Mouse (Mus musculus): ENCODE measurements at regions not wholly inside any gene's neighbourhood (a gene's known extent, or its start where the extent isn't known, plus 50 kb on each side); places are given as distances from the start of the nearest gene placed in this dataset.

- 69% methylated on average over 2 of the region's 2 CpGs for WGBS
- ATAC-seq (ENCODE audit: low read depth) (no peak), DNase-seq (ENCODE audit: low spot score) (no peak)
- no peaks in the 10 kb centered on the region for H3K9me3 ChIP-seq (ENCODE audit: control insufficient read depth, low read length)
- H3K4me3 ChIP-seq (ENCODE audit: low read depth, low read length): no peak overlapping the region
- H3K27ac ChIP-seq (replicated peaks; ENCODE audit: low read depth, low read length): no peak overlapping the region
- no peaks in the 10 kb centered on the region for H3K36me3 ChIP-seq (ENCODE audit: control insufficient read depth, insufficient read depth, low read length)
- H3K9ac ChIP-seq (ENCODE audit: low read depth, low read length): no peak overlapping the region
- H3K27me3 ChIP-seq (replicated peaks; ENCODE audit: control insufficient read depth, insufficient read depth, low read length): no peaks in the 10 kb centered on the region
- no peak overlapping the region for H3K4me2 ChIP-seq (ENCODE audit: low read depth, low read length)
- H3K4me1 ChIP-seq (ENCODE audit: control insufficient read depth, insufficient read depth, low read length): peaks cover 6% of the 10 kb centered on the region; the same call in 1 of the 2 replicates
Measured at GRCm38 (mm10) chr3:68777801-68778200, 87.4 kb downstream of the Il12a start.

- WGBS: 78% methylated on average over 16 of the region's 16 CpGs
- DNase-seq (ENCODE audit: low spot score): no peak
- H3K36me3 ChIP-seq (ENCODE audit: control insufficient read depth, insufficient read depth, low read length): no peaks in the 10 kb centered on the region
- no peak overlapping the region for H3K4me2 ChIP-seq (ENCODE audit: low read depth, low read length)
- no peak for ATAC-seq (ENCODE audit: low read depth)
- H3K9me3 ChIP-seq (ENCODE audit: control insufficient read depth, low read length): no peaks in the 10 kb centered on the region
- H3K4me1 ChIP-seq (ENCODE audit: control insufficient read depth, insufficient read depth, low read length): peaks cover 13% of the 10 kb centered on the region
- H3K27ac ChIP-seq (replicated peaks; ENCODE audit: low read depth, low read length): no peak overlapping the region
- no peak overlapping the region for H3K9ac ChIP-seq (ENCODE audit: low read depth, low read length)
- no peaks in the 10 kb centered on the region for H3K27me3 ChIP-seq (replicated peaks; ENCODE audit: control insufficient read depth, insufficient read depth, low read length)
- no peak overlapping the region for H3K4me3 ChIP-seq (ENCODE audit: low read depth, low read length)
Measured at GRCm38 (mm10) chr3:68778354-68779040, 88.1 kb downstream of the Il12a start.

- peak; percentile 29 for DNase-seq (ENCODE audit: low spot score)
- Histone ChIP-seq H3K9ac (ENCODE audit: low read depth, low read length) (no peak overlapping the region), H3K4me3 (ENCODE audit: low read depth, low read length) (no peak overlapping the region), H3K4me1 (ENCODE audit: control insufficient read depth, insufficient read depth, low read length) (peaks cover 13% of the 10 kb centered on the region), H3K9me3 (ENCODE audit: control insufficient read depth, low read length) (no peaks in the 10 kb centered on the region), H3K27ac (replicated peaks; ENCODE audit: low read depth, low read length) (no peak overlapping the region), H3K27me3 (replicated peaks; ENCODE audit: control insufficient read depth, insufficient read depth, low read length) (no peaks in the 10 kb centered on the region), H3K4me2 (ENCODE audit: low read depth, low read length) (no peak overlapping the region), H3K36me3 (ENCODE audit: control insufficient read depth, insufficient read depth, low read length) (no peaks in the 10 kb centered on the region)
- ATAC-seq (ENCODE audit: low read depth): no peak
- 47% methylated on average over 7 of the region's 7 CpGs for WGBS
Measured at GRCm38 (mm10) chr3:68780843-68781242, 88.5 kb upstream of the 1110032F04Rik start.

GRCm38 (mm10) chr3:68781466-68781865 lies 87.9 kb upstream of the 1110032F04Rik start:
- Histone ChIP-seq H3K9ac (ENCODE audit: low read depth, low read length) (no peak overlapping the region), H3K27me3 (replicated peaks; ENCODE audit: control insufficient read depth, insufficient read depth, low read length) (no peaks in the 10 kb centered on the region), H3K4me3 (ENCODE audit: low read depth, low read length) (no peak overlapping the region), H3K4me2 (ENCODE audit: low read depth, low read length) (no peak overlapping the region), H3K27ac (replicated peaks; ENCODE audit: low read depth, low read length) (no peak overlapping the region), H3K4me1 (ENCODE audit: control insufficient read depth, insufficient read depth, low read length) (peaks cover 13% of the 10 kb centered on the region), H3K9me3 (ENCODE audit: control insufficient read depth, low read length) (no peaks in the 10 kb centered on the region), H3K36me3 (ENCODE audit: control insufficient read depth, insufficient read depth, low read length) (no peaks in the 10 kb centered on the region)
- WGBS: 43% methylated on average over 2 of the region's 2 CpGs
- DNase-seq (ENCODE audit: low spot score): no peak
- ATAC-seq (ENCODE audit: low read depth): no peak

GRCm38 (mm10) chr3:68782363-68782762 lies 87.0 kb upstream of the 1110032F04Rik start:
- ATAC-seq (ENCODE audit: low read depth) (0 out of 2 replicates have a peak, but pooled peaks have one; percentile 8), DNase-seq (ENCODE audit: low spot score) (peak; percentile 53)
- 21% methylated on average over 4 of the region's 4 CpGs for WGBS
- peaks cover 13% of the 10 kb centered on the region for H3K4me1 ChIP-seq (ENCODE audit: control insufficient read depth, insufficient read depth, low read length)
- no peaks in the 10 kb centered on the region for H3K36me3 ChIP-seq (ENCODE audit: control insufficient read depth, insufficient read depth, low read length)
- H3K4me2 ChIP-seq (ENCODE audit: low read depth, low read length): no peak overlapping the region
- no peak overlapping the region for H3K4me3 ChIP-seq (ENCODE audit: low read depth, low read length)
- no peak overlapping the region for H3K9ac ChIP-seq (ENCODE audit: low read depth, low read length)
- no peaks in the 10 kb centered on the region for H3K9me3 ChIP-seq (ENCODE audit: control insufficient read depth, low read length)
- no peaks in the 10 kb centered on the region for H3K27me3 ChIP-seq (replicated peaks; ENCODE audit: control insufficient read depth, insufficient read depth, low read length)
- H3K27ac ChIP-seq (replicated peaks; ENCODE audit: low read depth, low read length): no peak overlapping the region

GRCm38 (mm10) chr3:68783666-68784416 lies 85.5 kb upstream of the 1110032F04Rik start:
- H3K4me2 ChIP-seq (ENCODE audit: low read depth, low read length): no peak overlapping the region
- H3K27ac ChIP-seq (replicated peaks; ENCODE audit: low read depth, low read length): no peak overlapping the region
- peaks cover 13% of the 10 kb centered on the region for H3K4me1 ChIP-seq (ENCODE audit: control insufficient read depth, insufficient read depth, low read length)
- H3K4me3 ChIP-seq (ENCODE audit: low read depth, low read length): no peak overlapping the region
- WGBS: 42% methylated on average over 7 of the region's 7 CpGs
- no peaks in the 10 kb centered on the region for H3K36me3 ChIP-seq (ENCODE audit: control insufficient read depth, insufficient read depth, low read length)
- H3K27me3 ChIP-seq (replicated peaks; ENCODE audit: control insufficient read depth, insufficient read depth, low read length): no peaks in the 10 kb centered on the region
- ATAC-seq (ENCODE audit: low read depth) (no peak), DNase-seq (ENCODE audit: low spot score) (no peak)
- H3K9ac ChIP-seq (ENCODE audit: low read depth, low read length): no peak overlapping the region
- H3K9me3 ChIP-seq (ENCODE audit: control insufficient read depth, low read length): no peaks in the 10 kb centered on the region

- DNase-seq (ENCODE audit: low spot score) (no peak), ATAC-seq (ENCODE audit: low read depth) (no peak)
- Histone ChIP-seq H3K27me3 (replicated peaks; ENCODE audit: control insufficient read depth, insufficient read depth, low read length) (no peaks in the 10 kb centered on the region), H3K9me3 (ENCODE audit: control insufficient read depth, low read length) (no peaks in the 10 kb centered on the region), H3K36me3 (ENCODE audit: control insufficient read depth, insufficient read depth, low read length) (no peaks in the 10 kb centered on the region), H3K9ac (ENCODE audit: low read depth, low read length) (no peak overlapping the region), H3K4me2 (ENCODE audit: low read depth, low read length) (no peak overlapping the region), H3K27ac (replicated peaks; ENCODE audit: low read depth, low read length) (no peak overlapping the region), H3K4me3 (ENCODE audit: low read depth, low read length) (no peak overlapping the region), H3K4me1 (ENCODE audit: control insufficient read depth, insufficient read depth, low read length) (peaks cover 13% of the 10 kb centered on the region)
- WGBS: 81% methylated on average over 3 of the region's 3 CpGs
Measured at GRCm38 (mm10) chr3:68786771-68787170, 82.6 kb upstream of the 1110032F04Rik start.

- WGBS: 50% methylated on average over 10 of the region's 10 CpGs
- DNase-seq (ENCODE audit: low spot score) (no peak), ATAC-seq (ENCODE audit: low read depth) (no peak)
- H3K36me3 ChIP-seq (ENCODE audit: control insufficient read depth, insufficient read depth, low read length): no peaks in the 10 kb centered on the region
- H3K4me1 ChIP-seq (ENCODE audit: control insufficient read depth, insufficient read depth, low read length): peaks cover 8% of the 10 kb centered on the region; the same call in 1 of the 2 replicates
- no peaks in the 10 kb centered on the region for H3K9me3 ChIP-seq (ENCODE audit: control insufficient read depth, low read length)
- H3K27me3 ChIP-seq (replicated peaks; ENCODE audit: control insufficient read depth, insufficient read depth, low read length): no peaks in the 10 kb centered on the region
- no peak overlapping the region for H3K27ac ChIP-seq (replicated peaks; ENCODE audit: low read depth, low read length)
- H3K4me3 ChIP-seq (ENCODE audit: low read depth, low read length): no peak overlapping the region
- H3K9ac ChIP-seq (ENCODE audit: low read depth, low read length): no peak overlapping the region
- H3K4me2 ChIP-seq (ENCODE audit: low read depth, low read length): no peak overlapping the region
Measured at GRCm38 (mm10) chr3:68787385-68788175, 81.8 kb upstream of the 1110032F04Rik start.
